Mouse (Mus musculus) ES-E14 (cell line): Measurements from ENCODE around the gene Olfr1012.

Source experiments
- CHD2 ChIP-seq: IDR thresholded peaks from 2 replicates; pipeline ENCODE4 v1.6.1; 2014; ENCODE audit warnings: mild to moderate bottlenecking, low read depth, low read length, inconsistent platforms
- HCFC1 ChIP-seq: IDR thresholded peaks from 2 replicates; pipeline ENCODE4 v1.6.1; 2012; ENCODE audit warnings: low read length, inconsistent platforms, borderline replicate concordance; ENCODE audit not compliant: insufficient read depth
- MAFK ChIP-seq: IDR thresholded peaks from 2 replicates; pipeline ENCODE4 v1.6.1; 2014; ENCODE audit warnings: mild to moderate bottlenecking, low read depth, low read length, inconsistent platforms; ENCODE audit not compliant: insufficient read depth
- ZC3H11A ChIP-seq: IDR thresholded peaks from 2 replicates; pipeline ENCODE4 v1.6.1; 2012; ENCODE audit warnings: low read depth, mild to moderate bottlenecking, inconsistent platforms, low read length, borderline replicate concordance

DNA sequence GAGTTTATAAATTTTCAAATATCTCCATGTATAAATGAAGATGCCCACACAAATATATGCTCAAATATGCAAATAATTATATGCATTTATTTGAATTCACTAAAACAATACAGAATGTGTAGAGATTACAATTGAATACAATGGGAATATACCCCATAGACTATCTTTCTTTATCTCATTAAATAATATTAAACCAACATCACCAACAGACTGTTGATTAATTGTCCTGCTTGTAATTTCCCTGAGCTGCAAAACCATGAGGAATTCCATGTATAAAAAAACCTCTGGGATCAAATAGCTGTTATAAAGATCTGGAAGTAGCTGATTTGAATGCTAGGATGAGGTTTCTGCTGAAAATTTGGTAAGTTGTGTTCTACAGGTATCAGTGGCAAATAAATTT is 4.2 kb upstream of the Olfr1012 start, which contains the start of gene Olfr1013:
- TF ChIP-seq ZC3H11A (no peak), MAFK (no peak), HCFC1 (no peak), CHD2 (no peak)
